Mouse (Mus musculus) testis, adult 2 months (tissue): Measurements from ENCODE around the gene Mtus2. TPM values are rescaled to one million over a fixed set of nuclear protein-coding genes. Genes with fewer than 3 reads are reported as not detected.

Experiments used
- H3K27ac ChIP-seq: fragments of 200-500 bp; 2 replicates; pipeline ENCODE4 v1.5.1; 2012; ENCODE audit warnings: low read depth, low read length; ENCODE audit not compliant: control insufficient read depth, insufficient read depth
- H3K27me3 ChIP-seq: fragments of 200-500 bp; 2 replicates; pipeline ENCODE4 v1.6.1; 2012; ENCODE audit warnings: mild to moderate bottlenecking, low read length, moderate library complexity; ENCODE audit not compliant: control insufficient read depth, insufficient read depth
- H3K36me3 ChIP-seq: fragments of 200-500 bp; 2 replicates; pipeline ENCODE4 v1.6.1; 2012; ENCODE audit warnings: mild to moderate bottlenecking, low read length; ENCODE audit not compliant: control insufficient read depth, insufficient read depth
- H3K4me1 ChIP-seq: fragments of 200-500 bp; 2 replicates; pipeline ENCODE4 v1.6.1; 2012; ENCODE audit warnings: low read length; ENCODE audit not compliant: control insufficient read depth, insufficient read depth
- H3K4me3 ChIP-seq: fragments of 200-500 bp; 2 replicates; pipeline ENCODE4 v1.5.1; 2012; ENCODE audit warnings: low read depth, mild to moderate bottlenecking, low read length, moderate library complexity, mixed read lengths; ENCODE audit not compliant: control insufficient read depth
- CTCF ChIP-seq: fragments of 200-500 bp; IDR thresholded peaks from 2 replicates; pipeline ENCODE4 v1.5.1; 2012; ENCODE audit warnings: low read depth, mild to moderate bottlenecking, inconsistent platforms, low read length, moderate library complexity; ENCODE audit not compliant: control insufficient read depth, insufficient read depth, insufficient replicate concordance
- POLR2A ChIP-seq: fragments of 200-500 bp; IDR thresholded peaks from 2 replicates; pipeline ENCODE4 v1.6.1; 2012; ENCODE audit warnings: low read depth, mild to moderate bottlenecking, inconsistent platforms, low read length, moderate library complexity; ENCODE audit not compliant: control insufficient read depth
- polyA plus RNA-seq: library from polyadenylated mRNA; depleted of rRNA; stranded (reverse); fragments of >200 nt; gene quantifications from 2 replicates; pipeline ENCODE4 v1.2.3, GENCODE M21; 2012

The Mtus2 gene
- polyA plus RNA-seq, 1 experiment: 1.8 TPM

GRCm38 (mm10) chr5:148272771-148273170 lies 315.7 kb downstream of the Mtus2 start:
- Histone ChIP-seq H3K4me1 (no peaks in the 10 kb centered on the region), H3K27ac (no peak overlapping the region), H3K4me3 (no peak overlapping the region), H3K27me3 (no peaks in the 10 kb centered on the region), H3K36me3 (no peaks in the 10 kb centered on the region)
- TF ChIP-seq CTCF (no peak), POLR2A (no peak)

GRCm38 (mm10) chr5:148278233-148278632 lies 321.1 kb downstream of the Mtus2 start:
- H3K27ac ChIP-seq: no peak overlapping the region
- no peaks in the 10 kb centered on the region for H3K27me3 ChIP-seq
- TF ChIP-seq POLR2A (no peak), CTCF (no peak)
- H3K4me1 ChIP-seq: no peaks in the 10 kb centered on the region
- no peak overlapping the region for H3K4me3 ChIP-seq
- H3K36me3 ChIP-seq: no peaks in the 10 kb centered on the region

GRCm38 (mm10) chr5:148280321-148280720 lies 323.2 kb downstream of the Mtus2 start:
- TF ChIP-seq POLR2A (no peak), CTCF (no peak)
- Histone ChIP-seq H3K27me3 (no peaks in the 10 kb centered on the region), H3K4me3 (no peak overlapping the region), H3K4me1 (no peaks in the 10 kb centered on the region), H3K27ac (no peak overlapping the region), H3K36me3 (no peaks in the 10 kb centered on the region)

GRCm38 (mm10) chr5:148282093-148282492 lies 325.0 kb downstream of the Mtus2 start:
- TF ChIP-seq POLR2A: no peak
- TF ChIP-seq CTCF: no peak
- H3K4me3 ChIP-seq: no peak overlapping the region

GRCm38 (mm10) chr5:148282631-148283030 lies 325.5 kb downstream of the Mtus2 start:
- Histone ChIP-seq H3K27me3 (no peaks in the 10 kb centered on the region), H3K4me3 (no peak overlapping the region), H3K27ac (no peak overlapping the region), H3K36me3 (no peaks in the 10 kb centered on the region), H3K4me1 (no peaks in the 10 kb centered on the region)
- TF ChIP-seq POLR2A: no peak
- no peak for TF ChIP-seq CTCF

More at GRCm38 (mm10) chr5:148282093-148282492, 325.0 kb downstream of the Mtus2 start:
- Histone ChIP-seq H3K36me3 (no peaks in the 10 kb centered on the region), H3K27ac (no peak overlapping the region), H3K27me3 (no peaks in the 10 kb centered on the region), H3K4me1 (no peaks in the 10 kb centered on the region)

GRCm38 (mm10) chr5:148283177-148283576 lies 326.1 kb downstream of the Mtus2 start:
- TF ChIP-seq POLR2A (no peak), CTCF (no peak)
- no peaks in the 10 kb centered on the region for H3K36me3 ChIP-seq
- no peaks in the 10 kb centered on the region for H3K4me1 ChIP-seq
- H3K4me3 ChIP-seq: no peak overlapping the region
- H3K27ac ChIP-seq: no peak overlapping the region
- no peaks in the 10 kb centered on the region for H3K27me3 ChIP-seq

- no peak for TF ChIP-seq POLR2A
- no peak for TF ChIP-seq CTCF
- no peaks in the 10 kb centered on the region for H3K27me3 ChIP-seq
- no peak overlapping the region for H3K27ac ChIP-seq
- H3K4me3 ChIP-seq: no peak overlapping the region
- no peaks in the 10 kb centered on the region for H3K4me1 ChIP-seq
- no peaks in the 10 kb centered on the region for H3K36me3 ChIP-seq
Measured at GRCm38 (mm10) chr5:148283584-148283983, 326.5 kb downstream of the Mtus2 start.

GRCm38 (mm10) chr5:148287529-148287928 lies 330.4 kb downstream of the Mtus2 start:
- H3K27me3 ChIP-seq: no peaks in the 10 kb centered on the region
- no peak for TF ChIP-seq CTCF
- TF ChIP-seq POLR2A: no peak

GRCm38 (mm10) chr5:148288804-148289203 lies 331.7 kb downstream of the Mtus2 start:
- no peak for TF ChIP-seq CTCF
- TF ChIP-seq POLR2A: no peak
- Histone ChIP-seq H3K27me3 (no peaks in the 10 kb centered on the region), H3K27ac (no peak overlapping the region), H3K4me1 (peaks cover 8% of the 10 kb centered on the region), H3K36me3 (no peaks in the 10 kb centered on the region), H3K4me3 (peak overlapping the region; percentile 39)

More at GRCm38 (mm10) chr5:148287529-148287928, 330.4 kb downstream of the Mtus2 start:
- no peak overlapping the region for H3K27ac ChIP-seq
- no peak overlapping the region for H3K4me3 ChIP-seq
- peaks cover 8% of the 10 kb centered on the region for H3K4me1 ChIP-seq
- no peaks in the 10 kb centered on the region for H3K36me3 ChIP-seq
